Mouse (Mus musculus) olfactory bulb, adult 2 months (tissue): ENCODE measurements around the gene Rgr.

Source experiments
- CTCF ChIP-seq: fragments of 200-500 bp; IDR thresholded peaks from 2 replicates; pipeline ENCODE4 v1.5.1; 2012; ENCODE audit warnings: low read depth, mild to moderate bottlenecking, low read length, moderate library complexity; ENCODE audit not compliant: insufficient read depth
- POLR2A ChIP-seq: fragments of 200-500 bp; IDR thresholded peaks from 2 replicates; pipeline ENCODE4 v1.6.1; 2012; ENCODE audit warnings: mild to moderate bottlenecking, low read depth, low read length, moderate library complexity; ENCODE audit not compliant: insufficient read depth

DNA sequence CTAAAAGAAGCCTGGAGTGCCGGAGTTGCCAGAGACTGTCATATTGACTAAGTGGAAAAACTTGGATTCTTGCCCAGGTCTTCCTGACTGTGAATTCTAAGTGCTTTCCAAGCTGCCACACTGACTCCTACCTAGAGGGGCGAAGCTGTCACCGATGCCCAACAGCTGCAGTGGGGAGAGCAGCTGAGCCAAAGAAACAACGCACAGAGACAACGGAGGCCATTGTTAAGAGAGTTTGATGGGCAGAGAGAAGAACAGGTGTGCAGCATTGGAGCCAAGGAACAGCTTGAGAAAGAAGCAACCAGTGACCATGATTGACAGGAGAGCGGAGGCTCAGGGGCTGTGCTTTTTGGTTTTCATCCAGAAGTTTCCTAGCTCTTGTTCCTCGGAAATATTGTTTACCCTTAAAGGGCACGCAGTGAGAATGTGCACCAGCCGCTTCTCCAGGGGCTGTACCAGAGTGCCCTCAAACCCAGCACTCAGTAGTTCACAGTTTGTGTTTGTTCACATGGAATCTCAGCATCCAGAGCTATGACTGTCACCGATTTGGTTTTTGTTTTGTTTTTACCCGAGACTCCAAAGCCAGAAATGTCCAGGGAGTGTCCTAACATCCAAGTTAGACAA lies 16.2 kb downstream of the Rgr start:
- no peak for TF ChIP-seq POLR2A
- no peak for TF ChIP-seq CTCF
